Mouse (Mus musculus) fibroblast of lung, adult 2 months (primary cell): ENCODE results near the gene Gk5.

Source experiments
- DNase-seq: peaks from one replicate; pipeline ENCODE4 v3.0.0-alpha.2; 2011; ENCODE audit warnings: low read depth

The Gk5 gene

DNA sequence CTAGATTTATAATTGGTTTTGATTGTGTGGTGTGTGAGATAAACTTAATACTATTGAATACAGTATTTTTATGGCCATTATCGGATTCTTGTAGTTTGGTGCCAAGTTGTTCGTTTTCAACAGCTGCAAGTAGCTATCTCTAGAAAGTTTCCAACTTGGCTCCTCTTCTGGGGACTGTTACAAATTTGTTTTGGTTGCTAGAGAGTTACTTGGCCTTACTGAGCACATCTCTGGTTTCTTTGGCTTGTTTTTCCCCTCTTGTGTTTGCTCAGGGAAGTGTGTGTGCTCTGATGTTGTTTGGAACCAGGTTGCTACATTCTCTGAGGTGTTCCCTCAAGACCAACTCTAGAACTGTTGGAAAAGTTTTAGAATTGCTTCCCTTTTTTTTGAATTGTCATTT lies 104.1 kb downstream of the Gk5 start:
- no peak for DNase-seq

DNA sequence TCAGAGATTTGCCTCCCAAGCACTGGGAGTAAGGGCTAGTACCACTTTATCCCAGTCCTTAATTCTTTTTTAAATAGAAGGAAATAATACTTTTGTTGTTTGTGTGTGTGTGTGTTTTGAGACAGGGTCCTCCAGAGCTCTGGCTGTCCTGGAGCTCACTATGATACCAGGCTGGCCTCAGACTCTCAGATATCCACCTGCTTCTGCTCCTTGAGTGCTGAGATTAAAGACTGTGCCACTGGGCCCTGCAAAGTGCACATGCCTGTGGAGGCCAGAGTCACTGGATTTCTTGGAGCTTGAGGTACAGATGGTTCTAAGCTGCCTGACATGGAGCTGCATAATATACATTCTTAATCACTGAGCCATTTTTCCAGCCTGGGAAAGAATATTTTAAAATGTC lies 109.1 kb downstream of the Gk5 start:
- no peak for DNase-seq

DNA sequence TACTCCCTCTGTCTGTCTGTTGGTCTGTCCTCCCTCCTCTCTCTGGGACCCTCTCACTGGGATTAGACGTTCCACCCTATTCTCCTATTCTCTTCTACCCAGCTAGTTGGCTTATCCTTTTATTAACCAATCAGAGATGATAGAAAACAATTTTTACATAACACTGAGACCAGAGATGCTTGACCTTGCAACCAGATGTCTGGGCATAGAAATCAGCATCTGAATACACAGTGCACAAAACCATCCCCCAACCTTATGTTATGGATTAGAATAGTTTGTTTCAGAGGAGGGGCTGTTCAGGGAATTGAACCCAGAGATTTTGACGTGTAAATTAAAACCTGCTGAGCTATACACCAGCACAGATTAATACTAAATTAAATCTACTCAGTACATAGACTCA lies 111.1 kb downstream of the Gk5 start:
- no peak for DNase-seq
